Mouse (Mus musculus): ENCODE measurements around the gene Pdlim7. TPM values are rescaled to one million over a fixed set of nuclear protein-coding genes. Genes with fewer than 3 reads are reported as not detected.

Gene Pdlim7
- total and polyA plus RNA-seq, 3 experiments, result 12.3 to 40.6 TPM; not detected in 1

DNA sequence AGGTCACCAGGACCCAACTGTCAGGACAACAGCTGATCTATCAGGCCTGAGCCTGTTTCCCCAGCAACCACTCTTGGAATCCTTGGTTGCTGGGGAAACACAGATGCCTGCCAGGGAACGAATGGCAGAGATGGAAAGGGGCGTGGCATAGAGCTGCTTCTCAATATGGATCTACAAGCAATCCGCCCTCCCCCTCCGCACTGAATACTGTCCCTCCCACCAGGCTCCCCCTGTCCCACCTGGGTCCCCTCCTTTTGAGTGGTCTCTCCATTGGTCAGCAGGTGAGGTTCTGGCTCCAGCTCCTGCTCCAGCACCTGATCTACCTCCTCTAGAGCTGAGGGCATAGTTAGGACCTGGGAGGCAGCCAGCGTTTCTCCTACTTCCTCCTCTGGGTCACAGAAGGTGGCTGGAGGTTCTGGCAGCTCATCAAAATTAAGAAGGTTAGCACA, 38.8 kb downstream of the Pdlim7 start:
- H3K27ac ChIP-seq (ENCODE audit: control insufficient read depth, low read depth, low read length), result no peak overlapping the region
- no peaks in the 10 kb centered on the region for H3K9me3 ChIP-seq (replicated peaks; ENCODE audit: insufficient read depth, low read length)
- peaks cover 0 to 5% of the 10 kb centered on the region in 2 experiments; a peak in 2 of 4 replicates for H3K36me3 ChIP-seq (ENCODE audit: control insufficient read depth in 1 of 2, insufficient read depth in 2 of 2, low read length in 2 of 2)
- no peak overlapping the region for H3K9ac ChIP-seq (ENCODE audit: control insufficient read depth, low read depth, low read length, poor library complexity, severe bottlenecking)
- H3K4me1 ChIP-seq (ENCODE audit: control insufficient read depth in 1 of 2, insufficient read depth in 2 of 2, low read length in 2 of 2), result peaks cover 4 to 15% of the 10 kb centered on the region in 2 experiments; a peak in 3 of 4 replicates
- H3K79me2 ChIP-seq (ENCODE audit: control insufficient read depth, insufficient read depth, low read length, poor library complexity), result no peaks in the 10 kb centered on the region; the same call in 1 of the 2 replicates
- no peak overlapping the region for H3K4me3 ChIP-seq (ENCODE audit: control insufficient read depth in 1 of 2, insufficient read depth in 1 of 2, low read depth in 2 of 2, low read length in 2 of 2)
- no peaks in the 10 kb centered on the region for H3K27me3 ChIP-seq (ENCODE audit: control insufficient read depth in 1 of 2, insufficient read depth in 2 of 2, low read length in 2 of 2)
- TF ChIP-seq NRF1 (IDR thresholded peaks at IDR 0.05; ENCODE audit: insufficient read depth, low read depth, low read length, poor library complexity, severe bottlenecking), result no peak
- peak; percentile 16; the same call in 1 of the 2 replicates for TF ChIP-seq ETS1 (IDR thresholded peaks at IDR 0.05; ENCODE audit: low read depth, low read length)
- TF ChIP-seq SIN3A (IDR thresholded peaks at IDR 0.05; ENCODE audit: low read length), result peak; percentile 45; the same call in 1 of the 2 replicates
- DNase-seq (ENCODE audit: low read depth, low spot score), result peak; percentile 74

DNA sequence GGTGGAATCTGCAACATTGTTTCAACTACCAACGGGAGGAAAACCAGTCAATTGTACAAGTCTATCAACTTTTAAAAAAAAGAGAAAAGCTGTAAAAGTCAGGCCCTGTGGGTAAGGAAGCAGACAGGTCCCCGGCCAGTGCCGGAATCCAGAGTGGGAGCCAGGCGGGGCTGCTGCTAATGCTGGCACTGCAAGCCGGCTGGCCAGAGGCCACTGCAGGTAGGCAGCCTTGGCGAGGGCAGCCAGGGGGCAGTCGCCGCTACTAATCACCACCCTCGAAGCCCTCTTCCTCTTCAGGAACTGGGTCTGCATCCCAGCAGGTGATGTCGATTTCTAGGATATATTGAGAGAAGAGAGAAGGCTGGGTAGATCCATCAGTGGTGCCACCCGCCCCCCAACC, 39.5 kb downstream of the Pdlim7 start:
- Histone ChIP-seq H3K9ac (ENCODE audit: control insufficient read depth, low read depth, low read length, poor library complexity, severe bottlenecking) (no peak overlapping the region), H3K9me3 (replicated peaks; ENCODE audit: insufficient read depth, low read length) (no peaks in the 10 kb centered on the region), H3K36me3 (ENCODE audit: control insufficient read depth in 1 of 2, insufficient read depth in 2 of 2, low read length in 2 of 2) (no peaks in the 10 kb centered on the region; a peak in 1 of 4 replicates), H3K27me3 (ENCODE audit: control insufficient read depth in 1 of 2, insufficient read depth in 2 of 2, low read length in 2 of 2) (no peaks in the 10 kb centered on the region), H3K79me2 (ENCODE audit: control insufficient read depth, insufficient read depth, low read length, poor library complexity) (no peaks in the 10 kb centered on the region; the same call in 1 of the 2 replicates), H3K4me1 (ENCODE audit: control insufficient read depth in 1 of 2, insufficient read depth in 2 of 2, low read length in 2 of 2) (peaks cover 0 to 9% of the 10 kb centered on the region in 2 experiments; a peak in 2 of 4 replicates), H3K4me3 (ENCODE audit: control insufficient read depth in 1 of 2, insufficient read depth in 1 of 2, low read depth in 2 of 2, low read length in 2 of 2) (no peak overlapping the region), H3K27ac (ENCODE audit: control insufficient read depth, low read depth, low read length) (no peak overlapping the region)
- DNase-seq (ENCODE audit: low read depth, low spot score), result no peak
- TF ChIP-seq GATA1 (IDR thresholded peaks at IDR 0.05; ENCODE audit: low read depth, low read length) (no peak), CTCF (IDR thresholded peaks at IDR 0.05 in 2 of 3, conservative IDR thresholded peaks at IDR 0.05 in 1 of 3; ENCODE audit: control insufficient read depth in 1 of 3, insufficient read depth in 1 of 3, low read depth in 2 of 3, low read length in 3 of 3, poor library complexity in 1 of 3, severe bottlenecking in 1 of 3) (no peak), KAT2A (conservative IDR thresholded peaks at IDR 0.05; ENCODE audit: low read depth, low read length) (no peak)

DNA sequence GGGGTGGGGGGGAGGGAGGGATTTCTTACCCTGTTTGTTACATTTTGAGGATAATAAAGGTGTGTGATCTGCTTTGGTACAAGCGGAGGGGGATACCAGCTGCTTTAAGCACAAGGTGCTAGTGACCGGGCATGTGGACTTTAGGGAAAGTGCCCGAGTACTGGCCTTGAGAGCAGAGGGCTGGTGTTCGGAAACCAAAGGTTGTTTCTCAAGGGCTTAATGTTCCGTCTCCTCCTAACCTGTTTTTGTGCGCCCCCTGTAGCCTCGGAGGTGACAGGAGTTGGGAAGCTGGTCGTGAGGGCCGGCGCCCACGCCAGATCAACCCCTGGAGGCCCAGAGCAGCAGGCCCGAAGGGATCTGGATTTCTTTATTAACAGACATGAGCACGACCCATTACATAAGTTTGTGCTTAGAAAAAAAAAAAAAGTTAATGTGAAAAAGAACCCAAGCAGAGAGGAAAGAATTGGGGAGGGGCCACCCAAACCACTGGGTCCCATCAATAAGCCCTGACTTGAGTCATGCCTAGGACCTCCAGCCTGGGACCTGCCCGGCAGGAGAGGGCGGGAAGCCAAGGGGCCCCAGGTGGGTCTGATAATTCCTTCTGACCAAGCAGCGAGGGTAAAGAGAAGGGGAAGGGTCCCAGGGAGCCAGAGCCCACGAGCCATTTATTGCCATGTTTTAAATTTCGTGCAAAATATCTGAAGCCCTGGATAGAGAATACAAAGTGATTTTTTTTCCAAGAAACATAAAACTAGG, 40.2 kb downstream of the Pdlim7 start:
- H3K4me3 ChIP-seq (ENCODE audit: control insufficient read depth in 1 of 2, insufficient read depth in 1 of 2, low read depth in 2 of 2, low read length in 2 of 2), result peak overlapping the region; percentile 58 to 73
- H3K36me3 ChIP-seq (ENCODE audit: control insufficient read depth in 1 of 2, insufficient read depth in 2 of 2, low read length in 2 of 2), result no peaks in the 10 kb centered on the region
- H3K9ac ChIP-seq (ENCODE audit: control insufficient read depth, low read depth, low read length, poor library complexity, severe bottlenecking), result peak overlapping the region; percentile 83
- H3K27ac ChIP-seq (ENCODE audit: control insufficient read depth, low read depth, low read length), result no peak overlapping the region
- no peaks in the 10 kb centered on the region; the same call in 1 of the 2 replicates for H3K79me2 ChIP-seq (ENCODE audit: control insufficient read depth, insufficient read depth, low read length, poor library complexity)
- peaks cover 0 to 4% of the 10 kb centered on the region in 2 experiments; a peak in 2 of 4 replicates for H3K4me1 ChIP-seq (ENCODE audit: control insufficient read depth in 1 of 2, insufficient read depth in 2 of 2, low read length in 2 of 2)
- DNase-seq (ENCODE audit: low read depth, low spot score), result peak; percentile 76
- no peaks in the 10 kb centered on the region for H3K27me3 ChIP-seq (ENCODE audit: control insufficient read depth in 1 of 2, insufficient read depth in 2 of 2, low read length in 2 of 2)
- no peaks in the 10 kb centered on the region for H3K9me3 ChIP-seq (replicated peaks; ENCODE audit: insufficient read depth, low read length)
- TF ChIP-seq MYC (IDR thresholded peaks at IDR 0.05; ENCODE audit: low read depth, low read length) (no peak), USF2 (IDR thresholded peaks at IDR 0.05; ENCODE audit: borderline replicate concordance in 1 of 2, insufficient read depth in 1 of 2, low read depth in 1 of 2, low read length in 2 of 2) (no peak), TBP (IDR thresholded peaks at IDR 0.05; ENCODE audit: low read depth, low read length) (no peak), SIN3A (IDR thresholded peaks at IDR 0.05; ENCODE audit: low read length) (peak; percentile 38; the same call in 1 of the 2 replicates), CHD2 (IDR thresholded peaks at IDR 0.05; ENCODE audit: low read length) (no peak), POLR2A (IDR thresholded peaks at IDR 0.05; ENCODE audit: control insufficient read depth in 1 of 2, insufficient read depth in 1 of 2, low read depth in 1 of 2, low read length in 2 of 2, poor library complexity in 1 of 2) (0 out of 4 replicates have a peak, but pooled peaks of 1 of the 2 experiments have one; percentile 10), ZNF384 (IDR thresholded peaks at IDR 0.05; ENCODE audit: low read depth, low read length) (no peak), GATA1 (IDR thresholded peaks at IDR 0.05; ENCODE audit: low read depth, low read length) (no peak), MAX (IDR thresholded peaks at IDR 0.05; ENCODE audit: low read length) (no peak), NELFE (IDR thresholded peaks at IDR 0.05; ENCODE audit: low read depth, low read length) (no peak), SMC3 (IDR thresholded peaks at IDR 0.05; ENCODE audit: low read depth, low read length) (peak; percentile 51), GABPA (IDR thresholded peaks at IDR 0.05; ENCODE audit: low read depth, low read length) (no peak; the same call in 1 of the 2 replicates), ZKSCAN1 (IDR thresholded peaks at IDR 0.05; ENCODE audit: low read depth, low read length) (no peak), RCOR1 (IDR thresholded peaks at IDR 0.05; ENCODE audit: low read depth, low read length) (no peak), NRF1 (IDR thresholded peaks at IDR 0.05; ENCODE audit: insufficient read depth, low read depth, low read length, poor library complexity, severe bottlenecking) (no peak), ELF1 (IDR thresholded peaks at IDR 0.05; ENCODE audit: low read depth, low read length) (0 out of 2 replicates have a peak, but pooled peaks have one; percentile 20), UBTF (IDR thresholded peaks at IDR 0.05; ENCODE audit: borderline replicate concordance, insufficient read depth, low read depth, low read length) (no peak), MYB (IDR thresholded peaks at IDR 0.05; ENCODE audit: low read depth, low read length) (no peak), JUND (IDR thresholded peaks at IDR 0.05; ENCODE audit: low read depth, low read length) (no peak), ZMIZ1 (IDR thresholded peaks at IDR 0.05; ENCODE audit: low read depth, low read length) (no peak), KAT2A (conservative IDR thresholded peaks at IDR 0.05; ENCODE audit: low read depth, low read length) (no peak)

Measured in MEL (cell line).